Mouse (Mus musculus) gastrocnemius, postnatal 10 days (tissue): ENCODE data around the gene Sav1. TPM values are rescaled to one million over a fixed set of nuclear protein-coding genes. Genes with fewer than 3 reads are reported as not detected.
A peak's percentile ranks its signal among the peaks of the same experiment; 100 is the strongest.

Experiments
- DNase-seq: peaks from one replicate; pipeline ENCODE4 v3.0.0; 2021; ENCODE audit warnings: mixed read lengths
- total RNA-seq, 2 experiments: library from RNA; stranded (reverse); gene quantifications; 2 replicates each; pipeline ENCODE4 v1.2.3; 2021

Gene Sav1
- total RNA-seq, 2 experiments from 2014 or later: 36.0 to 48.8 TPM

GRCm38 (mm10) chr12:69957378-69957777, 29.4 kb downstream of the Sav1 start:
- no peak for DNase-seq

DNA sequence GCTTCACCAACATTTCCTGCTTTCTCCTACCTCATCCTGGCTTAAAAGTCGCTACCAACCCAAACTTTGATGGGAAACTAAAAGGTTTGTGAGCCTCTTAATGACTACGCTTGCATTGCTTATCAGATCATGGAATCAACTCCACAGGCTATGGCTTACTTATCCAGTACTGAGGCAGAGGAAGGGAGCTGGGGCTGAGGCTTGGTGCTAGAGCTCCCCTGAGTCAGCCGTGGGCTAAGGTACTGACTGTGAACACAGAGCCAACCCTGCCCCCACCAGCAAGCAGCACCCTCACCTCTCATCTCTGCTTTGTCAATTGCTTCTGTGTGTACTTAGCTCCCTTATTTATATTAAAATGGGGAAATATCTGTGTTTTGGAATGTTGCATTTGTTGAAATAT, 39.3 kb downstream of the Sav1 start:
- DNase-seq: no peak

- no peak for DNase-seq
Measured at GRCm38 (mm10) chr12:69945861-69946260, 40.9 kb downstream of the Sav1 start.

- DNase-seq: no peak
Measured at GRCm38 (mm10) chr12:69941655-69942329, 45.0 kb downstream of the Sav1 start.

- no peak for DNase-seq
Measured at GRCm38 (mm10) chr12:69939291-69939690, 47.5 kb downstream of the Sav1 start.

- no peak for DNase-seq
Measured at GRCm38 (mm10) chr12:69937731-69938130, 49.1 kb downstream of the Sav1 start.

DNA sequence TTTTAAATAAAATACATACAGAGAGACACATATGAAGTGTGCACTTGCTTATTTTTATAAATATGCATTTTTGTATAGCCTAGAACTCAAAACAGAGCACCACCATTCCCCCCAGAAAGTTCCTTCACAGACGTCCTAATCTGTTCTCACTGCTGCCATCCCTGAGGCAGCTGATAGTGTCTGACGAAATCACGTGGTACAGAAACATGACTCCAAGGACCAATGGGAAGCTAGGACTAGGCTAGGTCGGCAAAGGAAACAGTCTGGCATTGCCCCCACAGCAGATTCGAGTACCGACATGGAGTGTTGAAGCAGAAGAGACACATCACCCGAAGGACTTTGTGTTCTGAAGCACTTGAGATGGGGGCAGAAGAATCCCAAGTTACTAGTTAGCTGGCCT, 60.1 kb downstream of the Sav1 start:
- no peak for DNase-seq

GRCm38 (mm10) chr12:69924012-69924411, 62.8 kb downstream of the Sav1 start:
- DNase-seq: peak; percentile 19

- no peak for DNase-seq
Measured at GRCm38 (mm10) chr12:69923603-69924002, 63.2 kb downstream of the Sav1 start.

DNA sequence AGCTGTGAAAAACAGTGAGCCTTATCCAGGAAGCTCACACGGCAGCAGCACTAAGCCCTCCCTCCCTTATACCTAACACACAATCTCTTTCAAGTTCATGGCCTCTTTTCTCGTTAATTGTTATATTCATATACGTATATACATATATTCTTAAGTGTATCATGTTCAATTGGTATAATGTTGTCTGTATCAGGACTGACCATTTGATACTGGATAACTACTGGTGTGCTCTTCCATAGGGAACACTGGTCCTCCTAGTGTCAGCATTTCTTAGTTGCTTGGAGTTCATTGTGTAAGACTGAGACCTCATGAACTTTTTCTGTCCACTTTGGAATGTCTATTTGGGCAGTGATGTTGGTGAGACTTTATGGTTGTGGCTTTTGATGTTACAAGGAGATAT, 63.7 kb downstream of the Sav1 start:
- DNase-seq: no peak

DNA sequence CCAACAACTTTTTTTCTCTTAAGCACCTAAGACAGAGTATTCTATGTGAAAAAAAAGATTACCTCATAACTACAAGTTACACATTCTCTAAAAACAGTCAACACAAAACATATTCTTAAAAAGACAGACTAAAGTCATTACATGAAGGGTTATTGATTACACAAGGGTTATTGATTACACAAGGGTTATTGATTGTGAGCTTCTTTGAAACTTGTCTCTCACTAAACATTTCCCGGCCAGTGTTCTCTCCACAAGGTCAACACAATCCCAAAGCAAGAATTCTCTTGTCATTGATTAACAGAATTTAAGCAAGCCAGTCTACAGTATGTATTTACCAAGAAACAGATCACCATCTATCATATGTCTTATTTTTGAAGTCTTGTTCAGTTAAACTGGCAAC, 64.7 kb downstream of the Sav1 start:
- DNase-seq: no peak

DNA sequence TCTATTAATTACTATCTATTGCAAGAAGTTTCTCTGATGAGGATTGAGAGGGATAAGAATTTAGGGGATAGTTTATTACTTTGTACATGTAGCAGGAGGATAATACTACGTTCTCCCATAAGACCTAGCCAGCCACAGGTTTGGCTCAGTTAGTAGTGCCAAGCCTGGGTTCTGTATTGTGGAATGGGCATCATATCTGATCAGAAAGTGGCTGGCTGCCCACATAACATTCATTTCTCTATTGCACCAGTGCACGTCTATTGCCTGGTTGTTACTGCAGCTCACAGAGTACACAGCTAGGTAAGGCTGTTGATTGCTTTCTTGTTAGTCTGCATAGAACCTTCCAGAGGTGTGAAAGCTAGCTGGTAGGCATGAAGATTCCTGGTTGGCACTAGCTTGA, 68.9 kb downstream of the Sav1 start:
- no peak for DNase-seq

Other genes starting within 250 kb of the Sav1 start
- 1 to 10 TPM; 1.4 to 2.1 TPM for gene Cdkl1, start 195.7 kb downstream of the Sav1 start, total RNA-seq
- 1 to 10 TPM; 4.6 to 5.2 TPM for gene Atl1, start 94.4 kb downstream of the Sav1 start, total RNA-seq
- 10 to 100 TPM; 25.4 to 33.2 TPM for gene Map4k5, start 93.8 kb downstream of the Sav1 start, total RNA-seq
- gene Nin, start 126.7 kb upstream of the Sav1 start, total RNA-seq: 10 to 100 TPM; 30.3 to 33.4 TPM
- not detected for gene Abhd12b, start 167.1 kb upstream of the Sav1 start, total RNA-seq
- 1 to 10 TPM; 3.3 to 5.5 TPM for gene Pygl, start 244.5 kb upstream of the Sav1 start, total RNA-seq